Mouse (Mus musculus): ENCODE measurements around the gene Caly. TPM values are rescaled to one million over a fixed set of nuclear protein-coding genes. Genes with fewer than 3 reads are reported as not detected.
A peak's percentile ranks its signal among the peaks of the same experiment; 100 is the strongest.

The Caly gene
- total and polyA plus RNA-seq, 2 experiments from 2014 or later = 0.70 to 1.9 TPM

GRCm38 (mm10) chr7:140036281-140037170 lies 45.8 kb downstream of the Caly start, which contains the start of the genes Zfp511 and Tubgcp2:
Zfp511 (plus strand) TSS chr7:140036391.
Tubgcp2 (minus strand) TSS chr7:140036669.
- DNase-seq (ENCODE audit: low spot score) (peak; percentile 95), ATAC-seq (ENCODE audit: insufficient read depth, low read depth) (peak; percentile 98)
- peak within 1 kb of the TSS; percentile 87 for H3K27ac ChIP-seq (ENCODE audit: low read depth)
- peaks cover 11% of the 10 kb centered on the region; the same call in 1 of the 2 replicates for H3K4me1 ChIP-seq (ENCODE audit: control insufficient read depth, insufficient read depth)
- H3K9me3 ChIP-seq (replicated peaks; ENCODE audit: control insufficient read depth, low read length) = no peaks in the 10 kb centered on the region
- H3K27me3 ChIP-seq (ENCODE audit: control insufficient read depth, insufficient read depth, low read length) = no peaks in the 10 kb centered on the region
- H3K9ac ChIP-seq (replicated peaks; ENCODE audit: low read depth, low read length) = peak within 1 kb of the TSS; percentile 84
- 2% methylated on average over 68 of the region's 69 CpGs for WGBS
- peaks cover 42% of the 10 kb centered on the region for H3K36me3 ChIP-seq (replicated peaks; ENCODE audit: control insufficient read depth, insufficient read depth, low read length)
- TF ChIP-seq CTCF (IDR thresholded peaks at IDR 0.05; ENCODE audit: low read depth) (no peak), EP300 (IDR thresholded peaks at IDR 0.05; ENCODE audit: low read depth) (no peak)
- peak within 1 kb of the TSS; percentile 91 for H3K4me2 ChIP-seq (ENCODE audit: low read depth, low read length)
- peak within 1 kb of the TSS; percentile 87 for H3K4me3 ChIP-seq (ENCODE audit: low read depth, low read length)

GRCm38 (mm10) chr7:140035456-140035855 lies 46.9 kb downstream of the Caly start:
- Histone ChIP-seq H3K4me3 (ENCODE audit: low read depth, low read length) (peak overlapping the region; percentile 87), H3K9me3 (replicated peaks; ENCODE audit: control insufficient read depth, low read length) (no peaks in the 10 kb centered on the region), H3K27me3 (ENCODE audit: control insufficient read depth, insufficient read depth, low read length) (no peaks in the 10 kb centered on the region), H3K9ac (replicated peaks; ENCODE audit: low read depth, low read length) (peak overlapping the region; percentile 84), H3K27ac (ENCODE audit: low read depth) (peak overlapping the region; percentile 87), H3K4me1 (ENCODE audit: control insufficient read depth, insufficient read depth) (peaks cover 11% of the 10 kb centered on the region; the same call in 1 of the 2 replicates), H3K36me3 (replicated peaks; ENCODE audit: control insufficient read depth, insufficient read depth, low read length) (peaks cover 46% of the 10 kb centered on the region), H3K4me2 (ENCODE audit: low read depth, low read length) (peak overlapping the region; percentile 91)
- 12% methylated on average over 7 of the region's 7 CpGs for WGBS
- no peak for ATAC-seq (ENCODE audit: insufficient read depth, low read depth)
- TF ChIP-seq CTCF (IDR thresholded peaks at IDR 0.05; ENCODE audit: low read depth) = no peak
- TF ChIP-seq EP300 (IDR thresholded peaks at IDR 0.05; ENCODE audit: low read depth) = no peak
- no peak for DNase-seq (ENCODE audit: low spot score)

DNA sequence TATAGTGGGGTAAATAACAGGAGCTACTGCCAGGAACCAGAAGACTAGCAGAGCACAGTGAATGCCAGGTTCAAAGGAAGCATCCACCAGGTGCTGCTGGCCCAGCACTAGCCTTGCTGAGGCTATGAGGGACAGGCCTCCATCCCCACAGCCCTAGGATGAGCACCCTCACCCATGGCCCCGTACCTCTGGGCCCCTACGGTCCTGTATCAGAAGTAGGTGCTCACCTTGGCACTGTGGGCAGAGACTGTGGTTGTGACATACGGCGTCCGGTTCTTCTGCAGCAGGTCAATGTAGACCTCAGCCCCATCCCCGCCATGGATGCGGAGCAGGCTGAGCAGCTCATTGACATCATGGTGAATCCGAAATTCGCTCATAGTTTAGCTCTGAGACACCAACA lies 49.0 kb downstream of the Caly start:
- H3K4me2 ChIP-seq (ENCODE audit: low read depth, low read length) = no peak overlapping the region
- no peaks in the 10 kb centered on the region for H3K27me3 ChIP-seq (ENCODE audit: control insufficient read depth, insufficient read depth, low read length)
- no peak for DNase-seq (ENCODE audit: low spot score)
- H3K9ac ChIP-seq (replicated peaks; ENCODE audit: low read depth, low read length) = no peak overlapping the region
- no peak overlapping the region for H3K4me3 ChIP-seq (ENCODE audit: low read depth, low read length)
- H3K9me3 ChIP-seq (replicated peaks; ENCODE audit: control insufficient read depth, low read length) = no peaks in the 10 kb centered on the region
- peaks cover 57% of the 10 kb centered on the region for H3K36me3 ChIP-seq (replicated peaks; ENCODE audit: control insufficient read depth, insufficient read depth, low read length)
- WGBS = 87% methylated on average over 9 of the region's 9 CpGs
- H3K27ac ChIP-seq (ENCODE audit: low read depth) = no peak overlapping the region
- no peak for ATAC-seq (ENCODE audit: insufficient read depth, low read depth)
- H3K4me1 ChIP-seq (ENCODE audit: control insufficient read depth, insufficient read depth) = peaks cover 11% of the 10 kb centered on the region; the same call in 1 of the 2 replicates
- no peak for TF ChIP-seq CTCF (IDR thresholded peaks at IDR 0.05; ENCODE audit: low read depth)
- TF ChIP-seq EP300 (IDR thresholded peaks at IDR 0.05; ENCODE audit: low read depth) = no peak

GRCm38 (mm10) chr7:140032366-140032765 lies 50.0 kb downstream of the Caly start:
- DNase-seq (ENCODE audit: low spot score) (no peak), ATAC-seq (ENCODE audit: insufficient read depth, low read depth) (no peak)
- Histone ChIP-seq H3K27me3 (ENCODE audit: control insufficient read depth, insufficient read depth, low read length) (no peaks in the 10 kb centered on the region), H3K4me2 (ENCODE audit: low read depth, low read length) (no peak overlapping the region), H3K4me1 (ENCODE audit: control insufficient read depth, insufficient read depth) (peaks cover 10% of the 10 kb centered on the region; the same call in 1 of the 2 replicates), H3K36me3 (replicated peaks; ENCODE audit: control insufficient read depth, insufficient read depth, low read length) (peaks cover 59% of the 10 kb centered on the region), H3K9ac (replicated peaks; ENCODE audit: low read depth, low read length) (no peak overlapping the region), H3K4me3 (ENCODE audit: low read depth, low read length) (no peak overlapping the region), H3K27ac (ENCODE audit: low read depth) (no peak overlapping the region), H3K9me3 (replicated peaks; ENCODE audit: control insufficient read depth, low read length) (no peaks in the 10 kb centered on the region)
- 91% methylated on average over 10 of the region's 10 CpGs for WGBS
- TF ChIP-seq CTCF (IDR thresholded peaks at IDR 0.05; ENCODE audit: low read depth) = no peak
- no peak for TF ChIP-seq EP300 (IDR thresholded peaks at IDR 0.05; ENCODE audit: low read depth)

- Histone ChIP-seq H3K4me1 (ENCODE audit: control insufficient read depth, insufficient read depth) (peaks cover 4% of the 10 kb centered on the region; the same call in 1 of the 2 replicates), H3K4me3 (ENCODE audit: low read depth, low read length) (no peak overlapping the region), H3K27me3 (ENCODE audit: control insufficient read depth, insufficient read depth, low read length) (no peaks in the 10 kb centered on the region), H3K9me3 (replicated peaks; ENCODE audit: control insufficient read depth, low read length) (no peaks in the 10 kb centered on the region), H3K4me2 (ENCODE audit: low read depth, low read length) (no peak overlapping the region), H3K27ac (ENCODE audit: low read depth) (no peak overlapping the region), H3K9ac (replicated peaks; ENCODE audit: low read depth, low read length) (no peak overlapping the region), H3K36me3 (replicated peaks; ENCODE audit: control insufficient read depth, insufficient read depth, low read length) (peaks cover 58% of the 10 kb centered on the region)
- ATAC-seq (ENCODE audit: insufficient read depth, low read depth) = no peak
- TF ChIP-seq EP300 (IDR thresholded peaks at IDR 0.05; ENCODE audit: low read depth) = no peak
- no peak for TF ChIP-seq CTCF (IDR thresholded peaks at IDR 0.05; ENCODE audit: low read depth)
- 92% methylated on average over 12 of the region's 12 CpGs for WGBS
- no peak for DNase-seq (ENCODE audit: low spot score)
Observed at GRCm38 (mm10) chr7:140031771-140032170, 50.6 kb downstream of the Caly start.

Other genes with a start within 250 kb of the Caly start
- not detected in 2 replicates for gene Adgra1, start 248.4 kb downstream of the Caly start, total RNA-seq (2014; rRNA removed; ENCODE audit: low replicate concordance)
- gene Adgra1, start 248.4 kb downstream of the Caly start, polyA plus RNA-seq (2015; fragmentation: Nextera tagmentation; extraction: Ambion mirVana) = 0.12 TPM in 1 of 2 replicates, not detected in the other
- gene Kndc1, start 187.9 kb downstream of the Caly start, total RNA-seq (2014; rRNA removed; ENCODE audit: low replicate concordance) = 0.23 TPM in 1 of 2 replicates, not detected in the other
- 0.08 TPM in 1 of 2 replicates, not detected in the other for gene Kndc1, start 187.9 kb downstream of the Caly start, polyA plus RNA-seq (2015; fragmentation: Nextera tagmentation; extraction: Ambion mirVana)
- gene Utf1, start 138.8 kb downstream of the Caly start, total RNA-seq (2014; rRNA removed; ENCODE audit: low replicate concordance) = not detected in 2 replicates
- not detected in 2 replicates for gene Utf1, start 138.8 kb downstream of the Caly start, polyA plus RNA-seq (2015; fragmentation: Nextera tagmentation; extraction: Ambion mirVana)
- not detected in 2 replicates for gene 6430531B16Rik, start 103.8 kb downstream of the Caly start, total RNA-seq (2014; rRNA removed; ENCODE audit: low replicate concordance)
- 0.23 TPM in 1 of 2 replicates, not detected in the other for gene 6430531B16Rik, start 103.8 kb downstream of the Caly start, polyA plus RNA-seq (2015; fragmentation: Nextera tagmentation; extraction: Ambion mirVana)
- gene Adam8, start 90.0 kb downstream of the Caly start, total RNA-seq (2014; rRNA removed; ENCODE audit: low replicate concordance) = 5.4 and 83.4 TPM in 2 replicates
- 0.31 and 1.2 TPM in 2 replicates for gene Adam8, start 90.0 kb downstream of the Caly start, polyA plus RNA-seq (2015; fragmentation: Nextera tagmentation; extraction: Ambion mirVana)
- 23.6 and 44.3 TPM in 2 replicates for gene Zfp511, start 46.2 kb downstream of the Caly start, total RNA-seq (2014; rRNA removed; ENCODE audit: low replicate concordance)
- gene Zfp511, start 46.2 kb downstream of the Caly start, polyA plus RNA-seq (2015; fragmentation: Nextera tagmentation; extraction: Ambion mirVana) = 22.9 and 23.9 TPM in 2 replicates
- gene Tubgcp2, start 45.9 kb downstream of the Caly start, total RNA-seq (2014; rRNA removed; ENCODE audit: low replicate concordance) = 28.2 and 53.1 TPM in 2 replicates
- gene Tubgcp2, start 45.9 kb downstream of the Caly start, polyA plus RNA-seq (2015; fragmentation: Nextera tagmentation; extraction: Ambion mirVana) = 21.8 and 24.5 TPM in 2 replicates
- not detected in 2 replicates for gene Msx3, start 33.5 kb downstream of the Caly start, total RNA-seq (2014; rRNA removed; ENCODE audit: low replicate concordance)
- not detected in 2 replicates for gene Msx3, start 33.5 kb downstream of the Caly start, polyA plus RNA-seq (2015; fragmentation: Nextera tagmentation; extraction: Ambion mirVana)
- not detected in 2 replicates for gene Prap1, start 10.8 kb upstream of the Caly start, total RNA-seq (2014; rRNA removed; ENCODE audit: low replicate concordance)
- gene Prap1, start 10.8 kb upstream of the Caly start, polyA plus RNA-seq (2015; fragmentation: Nextera tagmentation; extraction: Ambion mirVana) = 0.27 and 0.33 TPM in 2 replicates
- 64.2 and 79.4 TPM in 2 replicates for gene Fuom, start 19.9 kb upstream of the Caly start, total RNA-seq (2014; rRNA removed; ENCODE audit: low replicate concordance)
- 158 and 164 TPM in 2 replicates for gene Fuom, start 19.9 kb upstream of the Caly start, polyA plus RNA-seq (2015; fragmentation: Nextera tagmentation; extraction: Ambion mirVana)
- gene Paox, start 33.3 kb upstream of the Caly start, total RNA-seq (2014; rRNA removed; ENCODE audit: low replicate concordance) = 8.1 and 11.8 TPM in 2 replicates
- gene Paox, start 33.3 kb upstream of the Caly start, polyA plus RNA-seq (2015; fragmentation: Nextera tagmentation; extraction: Ambion mirVana) = 8.5 and 8.7 TPM in 2 replicates
- 265 and 332 TPM in 2 replicates for gene Echs1, start 33.9 kb upstream of the Caly start, total RNA-seq (2014; rRNA removed; ENCODE audit: low replicate concordance)
- gene Echs1, start 33.9 kb upstream of the Caly start, polyA plus RNA-seq (2015; fragmentation: Nextera tagmentation; extraction: Ambion mirVana) = 344 and 349 TPM in 2 replicates
- 9.2 and 53.7 TPM in 2 replicates for gene Mtg1, start 55.0 kb upstream of the Caly start, total RNA-seq (2014; rRNA removed; ENCODE audit: low replicate concordance)
- gene Mtg1, start 55.0 kb upstream of the Caly start, polyA plus RNA-seq (2015; fragmentation: Nextera tagmentation; extraction: Ambion mirVana) = 31.2 and 33.1 TPM in 2 replicates
- 0.61 TPM in 1 of 2 replicates, not detected in the other for gene Sprn, start 72.3 kb upstream of the Caly start, total RNA-seq (2014; rRNA removed; ENCODE audit: low replicate concordance)
- 0.16 and 0.25 TPM in 2 replicates for gene Sprn, start 72.3 kb upstream of the Caly start, polyA plus RNA-seq (2015; fragmentation: Nextera tagmentation; extraction: Ambion mirVana)
- gene Olfr522, start 82.2 kb upstream of the Caly start, total RNA-seq (2014; rRNA removed; ENCODE audit: low replicate concordance) = not detected in 2 replicates
- not detected in 2 replicates for gene Olfr522, start 82.2 kb upstream of the Caly start, polyA plus RNA-seq (2015; fragmentation: Nextera tagmentation; extraction: Ambion mirVana)
- gene Olfr523, start 90.7 kb upstream of the Caly start, total RNA-seq (2014; rRNA removed; ENCODE audit: low replicate concordance) = not detected in 2 replicates
- not detected in 2 replicates for gene Olfr523, start 90.7 kb upstream of the Caly start, polyA plus RNA-seq (2015; fragmentation: Nextera tagmentation; extraction: Ambion mirVana)
- gene Olfr524, start 123.4 kb upstream of the Caly start, total RNA-seq (2014; rRNA removed; ENCODE audit: low replicate concordance) = not detected in 2 replicates
- gene Olfr524, start 123.4 kb upstream of the Caly start, polyA plus RNA-seq (2015; fragmentation: Nextera tagmentation; extraction: Ambion mirVana) = not detected in 2 replicates
- 2.4 TPM in 1 of 2 replicates, not detected in the other for gene Cd163l1, start 135.7 kb upstream of the Caly start, total RNA-seq (2014; rRNA removed; ENCODE audit: low replicate concordance)
- gene Cd163l1, start 135.7 kb upstream of the Caly start, polyA plus RNA-seq (2015; fragmentation: Nextera tagmentation; extraction: Ambion mirVana) = not detected in 2 replicates
- gene 5830411N06Rik, start 164.7 kb upstream of the Caly start, total RNA-seq (2014; rRNA removed; ENCODE audit: low replicate concordance) = 0.35 TPM in 1 of 2 replicates, not detected in the other
- not detected in 2 replicates for gene 5830411N06Rik, start 164.7 kb upstream of the Caly start, polyA plus RNA-seq (2015; fragmentation: Nextera tagmentation; extraction: Ambion mirVana)
- not detected in 2 replicates for gene Olfr525, start 238.3 kb upstream of the Caly start, total RNA-seq (2014; rRNA removed; ENCODE audit: low replicate concordance)
- not detected in 2 replicates for gene Olfr525, start 238.3 kb upstream of the Caly start, polyA plus RNA-seq (2015; fragmentation: Nextera tagmentation; extraction: Ambion mirVana)

Measured in heart, postnatal 0 days (tissue).